In the genomic region with DNA sequence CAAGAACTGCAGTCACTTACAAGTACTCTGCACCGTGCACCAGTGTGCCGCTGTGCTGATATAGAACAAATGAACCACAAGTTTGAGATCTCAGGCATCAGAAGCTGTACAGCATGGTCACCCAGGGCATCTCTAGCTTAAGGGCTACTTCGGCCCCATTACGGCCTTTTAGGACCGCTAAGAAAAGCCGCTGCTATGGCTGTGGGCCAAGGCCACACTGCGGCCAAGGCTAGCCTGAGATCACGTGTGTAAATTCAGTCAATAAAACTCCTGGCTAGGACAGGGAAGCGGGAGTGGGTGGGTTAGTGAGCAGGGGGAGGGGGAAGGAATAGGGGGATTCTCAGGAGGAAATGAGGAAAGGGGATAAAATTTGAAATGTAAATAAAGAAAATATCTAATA, we compare ENCODE assay signal across 11 mouse cellular contexts. TPM values are rescaled to one million over a fixed set of nuclear protein-coding genes. Genes with fewer than 3 reads are reported as not detected.
A peak's percentile ranks its signal among the peaks of the same experiment; 100 is the strongest.
DNase-seq lines count a peak whose midpoint lies in the region; ATAC-seq and TF ChIP-seq lines count a peak whose summit lies in the region.
"Had no signal": no experiment of that assay in that cellular context is flagged by ENCODE, and none has a peak within 500 bp of the region (broad histone marks: within the 10 kb centered on the region; RNA-seq: fewer than 3 reads in every experiment).

No protein-coding gene starts in this region.

- H3K27me3 ChIP-seq in kidney, postnatal 0 days (ENCODE audit: insufficient read depth, low read length) = no peaks in the 10 kb centered on the region
- no peaks in the 10 kb centered on the region for H3K27me3 ChIP-seq in midbrain, embryonic 13.5 days
- H3K27me3 ChIP-seq: liver, embryonic 13.5 days had no signal

- no peaks in the 10 kb centered on the region for H3K4me1 ChIP-seq in kidney, postnatal 0 days (replicated peaks; ENCODE audit: insufficient read depth, low read length)
- no peaks in the 10 kb centered on the region for H3K4me1 ChIP-seq in midbrain, embryonic 13.5 days (replicated peaks)
- H3K4me1 ChIP-seq: liver, embryonic 13.5 days had no signal

- intact Hi-C loops in left cerebral cortex, postnatal 4 days (cut with DNase I) = no loop called here
- intact Hi-C loops in left cerebral cortex, postnatal 14 days (cut with DNase I) = no loop called here

- no peaks in the 10 kb centered on the region for H3K36me3 ChIP-seq in kidney, postnatal 0 days (ENCODE audit: insufficient read depth, low read length)
- no peaks in the 10 kb centered on the region for H3K36me3 ChIP-seq in midbrain, embryonic 13.5 days
- H3K36me3 ChIP-seq: liver, embryonic 13.5 days had no signal

- ATAC-seq in kidney, postnatal 0 days (replicated peaks; ENCODE audit: low FRiP score, low read depth) = peak; percentile 57; the same call in 1 of the 2 replicates
- ATAC-seq in midbrain, embryonic 13.5 days = no peak

- H3K27ac ChIP-seq in kidney, postnatal 0 days = no peak overlapping the region
- no peak overlapping the region for H3K27ac ChIP-seq in midbrain, embryonic 13.5 days
- H3K27ac ChIP-seq: heart, adult 2 months; liver, embryonic 13.5 days had no signal

- no peak overlapping the region for H3K4me2 ChIP-seq in kidney, postnatal 0 days (ENCODE audit: low read length)
- H3K4me2 ChIP-seq in midbrain, embryonic 13.5 days (replicated peaks) = no peak overlapping the region
- H3K4me2 ChIP-seq: liver, embryonic 13.5 days had no signal

- H3K9ac ChIP-seq in kidney, postnatal 0 days (ENCODE audit: low read depth, low read length) = no peak overlapping the region
- no peak overlapping the region for H3K9ac ChIP-seq in midbrain, embryonic 13.5 days (replicated peaks)
- H3K9ac ChIP-seq: liver, embryonic 13.5 days had no signal

- DNase-seq in left cerebral cortex, postnatal 4 days = peak; percentile 61
- DNase-seq in left cerebral cortex, postnatal 14 days (ENCODE audit: low spot score in 2 of 2) = no peak
- DNase-seq in adrenal gland, adult 2 months = peak; percentile 86
- DNase-seq in cerebellum, adult 9-11 months = peak; percentile 25
- DNase-seq in kidney, postnatal 0 days (ENCODE audit: low spot score) = peak; percentile 43
- no peak for DNase-seq in frontal cortex, postnatal 25 days (ENCODE audit: low spot score in 2 of 2)
- no peak for DNase-seq in spleen, postnatal 4 days (ENCODE audit: low spot score in 2 of 2)

- no peaks in the 10 kb centered on the region for H3K9me3 ChIP-seq in kidney, postnatal 0 days (replicated peaks; ENCODE audit: low read length)
- H3K9me3 ChIP-seq in midbrain, embryonic 13.5 days = no peaks in the 10 kb centered on the region
- H3K9me3 ChIP-seq: liver, embryonic 13.5 days had no signal

- no peak for TF ChIP-seq CTCF in kidney, postnatal 0 days (IDR thresholded peaks at IDR 0.05; ENCODE audit: low read depth)

- H3K4me3 ChIP-seq in kidney, postnatal 0 days (replicated peaks; ENCODE audit: low read depth, low read length) = no peak overlapping the region
- no peak overlapping the region for H3K4me3 ChIP-seq in midbrain, embryonic 13.5 days (replicated peaks)
- H3K4me3 ChIP-seq: heart, adult 2 months; liver, embryonic 13.5 days had no signal

- 56% methylated on average over 9 of the region's 9 CpGs for WGBS in kidney, postnatal 0 days
- WGBS in midbrain, embryonic 13.5 days = 88% methylated on average over 9 of the region's 9 CpGs

RNA-seq across cellular contexts. Expression of gene Atp12a, which starts 50.9 kb away (rescaled TPM):
- under 1 TPM; 0.28 to 0.30 TPM for total RNA-seq in left cerebral cortex, postnatal 4 days (2021)
- total RNA-seq in left cerebral cortex, postnatal 14 days (2021) = under 1 TPM; 0.19 to 0.24 TPM
- 1 to 10 TPM in 1 of 2 experiments, not detected in 1; 2.0 TPM for total RNA-seq in adrenal gland, adult 2 months (2021)
- 0.03 TPM in 1 of 2 replicates, not detected in the other for polyA plus RNA-seq in adrenal gland, adult 2 months (2012; rRNA removed)
- polyA plus RNA-seq in kidney, postnatal 0 days (2015; fragmentation: Nextera tagmentation; extraction: Ambion mirVana) = 19.9 and 23.4 TPM in 2 replicates
- polyA plus RNA-seq in midbrain, embryonic 13.5 days (2015; fragmentation: Nextera tagmentation; extraction: Ambion mirVana) = 0.05 TPM in 1 of 2 replicates, not detected in the other
- total RNA-seq: heart, adult 2 months had no signal
- polyA plus RNA-seq: heart, adult 2 months; intestine, embryonic 14.5 days; liver, embryonic 13.5 days had no signal

RNA-seq across cellular contexts. Expression of gene Gzmb, which starts 51.9 kb away (rescaled TPM):
- not detected for total RNA-seq in left cerebral cortex, postnatal 4 days (2021)
- total RNA-seq in left cerebral cortex, postnatal 14 days (2021) = not detected
- total RNA-seq in adrenal gland, adult 2 months (2021) = under 1 TPM in 1 of 2 experiments, not detected in 1; 0.35 TPM
- polyA plus RNA-seq in adrenal gland, adult 2 months (2012; rRNA removed) = 0.16 and 0.30 TPM in 2 replicates
- 0.09 TPM in 1 of 2 replicates, not detected in the other for polyA plus RNA-seq in kidney, postnatal 0 days (2015; fragmentation: Nextera tagmentation; extraction: Ambion mirVana)
- not detected in 2 replicates for polyA plus RNA-seq in midbrain, embryonic 13.5 days (2015; fragmentation: Nextera tagmentation; extraction: Ambion mirVana)

Comparison
In these comparisons a context has a peak if more than half of its experiments do, and no peak if none do; other contexts are left out.
1. DNase-seq: peak in left cerebral cortex, postnatal 4 days (single experiment), adrenal gland, adult 2 months (single experiment), cerebellum, adult 9-11 months (single experiment) and kidney, postnatal 0 days (single experiment); none in left cerebral cortex, postnatal 14 days (0 of 2), frontal cortex, postnatal 25 days (0 of 2) and spleen, postnatal 4 days (0 of 2).